Mouse (Mus musculus): ENCODE measurements at regions not wholly inside any gene's neighbourhood (a gene's known extent, or its start where the extent isn't known, plus 50 kb on each side); places are given as distances from the start of the nearest gene placed in this dataset.

DNA sequence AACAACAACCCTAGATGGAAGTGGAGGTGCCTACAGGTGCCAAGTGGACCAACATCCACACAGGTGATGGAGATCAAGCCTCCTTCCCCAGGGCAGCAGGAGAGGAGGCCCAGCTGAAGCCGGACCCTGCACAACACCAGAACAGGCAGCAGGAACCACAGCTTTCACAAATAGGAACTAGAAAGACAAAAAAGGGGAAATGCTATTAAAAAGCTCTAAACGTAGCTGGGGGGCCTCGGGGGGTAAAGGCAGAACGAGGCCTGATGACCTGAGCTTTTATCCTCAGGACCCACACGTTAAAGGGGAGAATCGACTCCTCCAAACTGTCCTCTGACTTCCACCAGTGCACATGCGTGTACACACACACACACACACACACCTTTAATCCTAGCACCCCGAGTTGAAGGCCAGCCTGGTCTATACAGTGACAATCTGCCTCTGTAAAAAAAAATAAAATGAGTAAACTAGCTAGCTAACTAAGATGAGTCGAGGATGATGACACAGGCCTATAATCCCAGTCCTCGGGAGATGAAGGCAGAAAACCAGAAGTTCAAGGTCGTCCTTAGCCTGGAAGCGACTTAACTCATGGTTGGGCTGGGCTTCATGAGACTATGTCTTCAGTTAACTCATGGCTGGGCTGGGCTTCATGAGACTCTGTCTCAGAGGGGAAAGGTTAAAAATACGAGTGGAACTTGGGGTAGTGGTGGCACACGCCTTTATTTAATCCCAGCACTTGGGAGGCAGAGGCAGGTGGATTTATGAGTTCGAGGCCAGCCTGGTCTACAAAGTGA lies 122.6 kb upstream of the Slc22a12 start:
- TF ChIP-seq CTCF (IDR thresholded peaks at IDR 0.05; ENCODE audit: low read depth) (no peak), EP300 (optimal IDR thresholded peaks at IDR 0.05) (no peak)
